Mouse (Mus musculus) retina, adult 2 months (tissue): Measurements from ENCODE around the gene Fam124b.

Source experiments
- DNase-seq: peaks from one replicate; pipeline ENCODE4 v3.0.0-alpha.2; 2012; ENCODE audit warnings: low read depth, low spot score

Gene Fam124b

GRCm38 (mm10) chr1:80177651-80178382 is 40.5 kb downstream of the Fam124b start:
- no peak for DNase-seq

- DNase-seq, result no peak
Observed at GRCm38 (mm10) chr1:80167706-80168105, 50.6 kb downstream of the Fam124b start.

GRCm38 (mm10) chr1:80166577-80166976 is 51.7 kb downstream of the Fam124b start:
- DNase-seq, result no peak

DNA sequence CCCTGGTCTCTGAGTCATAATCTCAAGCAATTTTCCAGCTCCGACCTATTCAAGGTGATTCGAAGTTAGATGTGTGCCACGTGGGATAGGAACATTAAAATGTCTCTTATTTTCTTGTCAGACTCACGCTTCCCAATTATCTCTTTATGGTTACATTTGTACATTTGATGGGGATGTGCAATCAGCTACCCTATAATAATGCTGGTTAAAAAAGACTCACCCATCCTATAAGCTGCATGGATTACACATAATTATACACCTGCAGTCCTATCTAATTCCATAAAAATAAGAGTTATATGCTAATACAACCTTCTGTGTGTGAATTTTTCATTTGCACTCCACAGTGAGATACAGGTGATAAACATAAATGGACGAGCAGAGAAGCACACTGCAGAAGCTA is 52.9 kb downstream of the Fam124b start:
- DNase-seq, result no peak

DNA sequence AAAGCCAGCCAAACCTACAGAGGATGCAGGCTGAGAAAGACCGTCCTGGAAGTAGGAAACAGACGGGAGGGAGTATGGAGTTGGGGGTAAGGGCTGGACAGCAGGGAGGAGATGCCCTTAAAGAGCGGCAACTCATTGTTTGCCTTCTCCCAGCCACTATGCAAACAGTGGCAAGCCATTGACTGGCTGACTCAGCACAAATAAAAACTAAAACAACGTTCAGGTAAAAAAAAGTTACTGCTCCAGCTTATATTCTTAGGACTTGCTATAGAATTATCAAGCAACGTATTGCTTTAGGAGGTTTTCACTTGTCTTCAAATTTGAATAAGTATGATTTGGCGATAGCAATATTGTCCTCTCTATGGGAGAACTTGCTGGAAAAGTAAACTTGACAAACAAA is 55.3 kb downstream of the Fam124b start:
- DNase-seq, result no peak

DNA sequence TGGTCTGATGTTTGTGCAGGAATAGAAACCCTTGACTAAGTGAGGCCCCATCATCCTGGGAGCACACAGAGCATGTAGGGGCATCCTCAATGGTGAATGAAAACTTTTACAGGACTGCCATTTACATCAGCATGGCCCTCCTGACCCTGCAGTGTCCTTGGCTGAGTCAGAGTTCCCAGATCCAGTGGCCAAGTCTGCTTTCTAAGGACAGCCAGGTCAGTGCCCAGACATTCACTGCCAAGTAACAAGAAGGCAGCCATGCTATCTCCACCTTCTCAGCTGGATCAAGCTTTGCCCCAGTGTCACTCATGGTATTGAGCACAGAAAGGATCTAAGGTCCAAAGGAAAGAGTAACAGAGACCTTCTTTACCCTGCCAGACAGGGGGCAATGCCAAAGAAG is 58.7 kb downstream of the Fam124b start:
- no peak for DNase-seq

DNA sequence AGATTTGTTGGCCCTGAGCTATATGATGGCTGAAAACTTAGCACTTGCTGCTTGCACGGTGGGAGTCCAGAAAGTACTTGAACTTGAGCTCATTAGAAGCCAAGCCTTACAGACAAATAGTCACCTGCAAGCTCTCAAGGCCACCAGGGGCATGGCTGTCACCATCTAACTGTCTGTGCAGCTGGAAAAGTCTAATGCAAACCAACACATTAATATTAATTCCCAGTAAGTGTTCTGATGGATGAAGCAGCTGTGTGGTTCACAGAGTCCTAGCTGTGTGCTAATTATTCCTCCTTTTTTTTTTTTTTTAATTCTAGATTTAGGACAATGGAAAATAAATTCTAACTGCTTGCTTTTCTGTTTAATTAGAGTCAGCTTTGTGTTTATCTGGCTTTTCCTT is 63.4 kb downstream of the Fam124b start:
- DNase-seq, result no peak

DNA sequence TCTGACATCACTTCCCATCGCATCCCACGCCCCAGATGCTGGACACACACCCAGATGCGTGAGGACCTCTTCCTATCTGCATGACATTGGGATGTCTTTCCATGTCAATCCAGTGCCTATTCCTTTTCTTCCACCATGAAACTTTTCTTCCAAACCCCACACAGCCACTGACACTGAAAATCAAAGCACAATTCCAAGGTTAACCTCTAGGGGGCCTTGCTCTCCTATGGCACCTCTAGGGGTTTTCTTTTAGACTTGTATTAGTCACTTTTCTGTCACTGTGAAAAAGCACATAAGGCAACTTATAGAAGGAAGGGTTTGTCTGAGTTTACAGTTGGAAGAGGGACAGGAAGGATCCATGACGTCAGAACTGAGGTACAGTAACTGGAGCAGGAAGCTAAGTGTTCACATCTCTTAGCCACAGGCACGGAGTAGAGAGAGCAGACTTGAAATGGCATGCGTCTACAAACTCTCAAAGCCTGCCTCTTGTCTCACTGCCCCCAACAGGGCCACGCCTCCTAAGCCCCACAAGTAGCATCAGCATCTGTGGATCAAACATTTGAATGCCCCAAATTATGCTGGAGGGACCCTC is 65.1 kb downstream of the Fam124b start:
- no peak for DNase-seq

- DNase-seq, result no peak
Observed at GRCm38 (mm10) chr1:80150681-80151080, 67.6 kb downstream of the Fam124b start.
